23 mouse cellular contexts compared by ENCODE assay signal in genomic region chr15:12696889-12697288, GRCm38 (mm10). TPM values are rescaled to one million over a fixed set of nuclear protein-coding genes. Genes with fewer than 3 reads are reported as not detected.
DNase-seq lines count a peak whose midpoint lies in the region; ATAC-seq lines count a peak whose summit lies in the region.
"Had no signal": no experiment of that assay in that cellular context is flagged by ENCODE, and none has a peak within 500 bp of the region (broad histone marks: within the 10 kb centered on the region; RNA-seq: fewer than 3 reads in every experiment).

No protein-coding gene starts in this region.

- H3K4me3 ChIP-seq in forebrain, embryonic 10.5 days = no peak overlapping the region
- no peak overlapping the region for H3K4me3 ChIP-seq in forebrain, embryonic 15.5 days
- H3K4me3 ChIP-seq in kidney, embryonic 14.5 days (ENCODE audit: low read length) = no peak overlapping the region
- H3K4me3 ChIP-seq in limb, embryonic 10.5 days = no peak overlapping the region
- H3K4me3 ChIP-seq: embryonic facial prominence, embryonic 15.5 days; heart, embryonic 12.5 days; hindbrain, embryonic 12.5 days; layer of hippocampus, adult 2 months; liver, embryonic 15.5 days; lung, embryonic 15.5 days; megakaryocyte, embryonic 14.5 days; neural tube, embryonic 15.5 days had no signal

- H3K27me3 ChIP-seq in forebrain, embryonic 10.5 days (ENCODE audit: poor library complexity, severe bottlenecking) = no peaks in the 10 kb centered on the region
- no peaks in the 10 kb centered on the region for H3K27me3 ChIP-seq in forebrain, embryonic 15.5 days
- H3K27me3 ChIP-seq in kidney, embryonic 14.5 days (ENCODE audit: control insufficient read depth, insufficient read depth, low read length) = no peaks in the 10 kb centered on the region
- H3K27me3 ChIP-seq in limb, embryonic 10.5 days (ENCODE audit: low read depth, poor library complexity, severe bottlenecking) = no peaks in the 10 kb centered on the region
- H3K27me3 ChIP-seq: embryonic facial prominence, embryonic 15.5 days; heart, embryonic 12.5 days; hindbrain, embryonic 12.5 days; liver, embryonic 15.5 days; lung, embryonic 15.5 days; megakaryocyte, embryonic 14.5 days; neural tube, embryonic 15.5 days had no signal

- DNase-seq in forebrain, embryonic 10.5 days (ENCODE audit: extremely low spot score, low spot score) = no peak
- DNase-seq in kidney, postnatal 14 days = peak; percentile 13
- DNase-seq in limb, embryonic 10.5 days (ENCODE audit: low spot score) = no peak
- DNase-seq in spleen, postnatal 14 days (ENCODE audit: low spot score in 2 of 2) = no peak
- DNase-seq: adrenal gland, postnatal 25 days; cerebellum, adult 9-10 months; gastrocnemius, postnatal 25 days; heart, adult 18-20 months; heart, postnatal 10 days; liver; lung, postnatal 36 days had no signal

- H3K9me3 ChIP-seq in forebrain, embryonic 10.5 days = no peaks in the 10 kb centered on the region
- no peaks in the 10 kb centered on the region for H3K9me3 ChIP-seq in forebrain, embryonic 15.5 days
- no peaks in the 10 kb centered on the region for H3K9me3 ChIP-seq in kidney, embryonic 14.5 days (ENCODE audit: control insufficient read depth, low read length)
- H3K9me3 ChIP-seq in limb, embryonic 10.5 days (replicated peaks) = no peaks in the 10 kb centered on the region
- H3K9me3 ChIP-seq: embryonic facial prominence, embryonic 15.5 days; heart, embryonic 12.5 days; hindbrain, embryonic 12.5 days; liver, embryonic 15.5 days; lung, embryonic 15.5 days; neural tube, embryonic 15.5 days had no signal

- H3K36me3 ChIP-seq in forebrain, embryonic 10.5 days (replicated peaks) = no peaks in the 10 kb centered on the region
- no peaks in the 10 kb centered on the region for H3K36me3 ChIP-seq in forebrain, embryonic 15.5 days
- H3K36me3 ChIP-seq in kidney, embryonic 14.5 days (ENCODE audit: control insufficient read depth, insufficient read depth, low read length) = no peaks in the 10 kb centered on the region
- no peaks in the 10 kb centered on the region for H3K36me3 ChIP-seq in limb, embryonic 10.5 days
- H3K36me3 ChIP-seq: embryonic facial prominence, embryonic 15.5 days; heart, embryonic 12.5 days; hindbrain, embryonic 12.5 days; liver, embryonic 15.5 days; lung, embryonic 15.5 days; neural tube, embryonic 15.5 days had no signal

- peak overlapping the region; percentile 58 for H3K27ac ChIP-seq in forebrain, embryonic 10.5 days
- no peak overlapping the region for H3K27ac ChIP-seq in forebrain, embryonic 15.5 days (replicated peaks)
- no peak overlapping the region for H3K27ac ChIP-seq in kidney, embryonic 14.5 days (ENCODE audit: low read depth, low read length)
- H3K27ac ChIP-seq in limb, embryonic 10.5 days = peak overlapping the region; percentile 75
- H3K27ac ChIP-seq: embryonic facial prominence, embryonic 15.5 days; hindbrain, embryonic 12.5 days; layer of hippocampus, adult 2 months; liver, embryonic 15.5 days; lung, embryonic 15.5 days; neural tube, embryonic 15.5 days had no signal

- peaks cover 44% of the 10 kb centered on the region for H3K4me1 ChIP-seq in forebrain, embryonic 10.5 days
- H3K4me1 ChIP-seq in forebrain, embryonic 15.5 days = peaks cover 11% of the 10 kb centered on the region; the same call in 1 of the 2 replicates
- H3K4me1 ChIP-seq in kidney, embryonic 14.5 days (ENCODE audit: control insufficient read depth, insufficient read depth, low read length) = 0 out of 2 replicates have a peak, but pooled peaks cover 3% of the 10 kb centered on the region
- peaks cover 44% of the 10 kb centered on the region for H3K4me1 ChIP-seq in limb, embryonic 10.5 days
- H3K4me1 ChIP-seq: heart, embryonic 12.5 days; liver, embryonic 15.5 days; lung, embryonic 15.5 days had no signal

- no peak overlapping the region for H3K9ac ChIP-seq in forebrain, embryonic 15.5 days (replicated peaks)
- no peak overlapping the region for H3K9ac ChIP-seq in kidney, embryonic 14.5 days (ENCODE audit: low read depth, low read length)
- H3K9ac ChIP-seq: embryonic facial prominence, embryonic 15.5 days; heart, embryonic 12.5 days; hindbrain, embryonic 12.5 days; liver, embryonic 15.5 days; lung, embryonic 15.5 days; neural tube, embryonic 15.5 days had no signal

- no peak overlapping the region for H3K4me2 ChIP-seq in forebrain, embryonic 15.5 days (replicated peaks)
- no peak overlapping the region for H3K4me2 ChIP-seq in kidney, embryonic 14.5 days (replicated peaks; ENCODE audit: low read depth, low read length)
- H3K4me2 ChIP-seq: embryonic facial prominence, embryonic 15.5 days; heart, embryonic 12.5 days; hindbrain, embryonic 12.5 days; liver, embryonic 15.5 days; lung, embryonic 15.5 days; neural tube, embryonic 15.5 days had no signal

- 40% methylated on average over 8 of the region's 8 CpGs for WGBS in forebrain, embryonic 10.5 days
- WGBS in forebrain, embryonic 15.5 days = 26% methylated on average over 8 of the region's 8 CpGs
- 62% methylated on average over 8 of the region's 8 CpGs for WGBS in kidney, embryonic 14.5 days
- WGBS in limb, embryonic 10.5 days = 91% methylated on average over 8 of the region's 8 CpGs

- ATAC-seq in forebrain, embryonic 15.5 days (replicated peaks) = no peak
- no peak for ATAC-seq in kidney, embryonic 14.5 days (ENCODE audit: low FRiP score, low TSS enrichment)
- no peak for ATAC-seq in cerebellum, adult (ENCODE audit: insufficient number of reproducible peaks, low FRiP score, low TSS enrichment)
- ATAC-seq: CD4-positive, CD25-positive, alpha-beta regulatory T cell, adult 4 months had no signal

RNA-seq across cellular contexts. Expression of gene Pdzd2, which starts 42.8 kb away (rescaled TPM):
- 4.7 and 4.9 TPM in 2 replicates for polyA plus RNA-seq in forebrain, embryonic 10.5 days (2016; fragmentation: Nextera tagmentation; extraction: Ambion mirVana)
- 9.2 and 10.3 TPM in 2 replicates for polyA plus RNA-seq in forebrain, embryonic 15.5 days (2015; fragmentation: Nextera tagmentation; extraction: Ambion mirVana)
- 36.5 and 43.7 TPM in 2 replicates for polyA plus RNA-seq in kidney, embryonic 14.5 days (2014; fragmentation: Nextera tagmentation; extraction: Ambion mirVana)
- 5.7 and 16.0 TPM in 2 replicates for polyA plus RNA-seq in limb, embryonic 10.5 days (2016; fragmentation: Nextera tagmentation; extraction: Ambion mirVana)

Comparison
In these comparisons a context has a peak if more than half of its experiments do, and no peak if none do; other contexts are left out.
1. H3K27ac ChIP-seq: peak in forebrain, embryonic 10.5 days (single experiment) and limb, embryonic 10.5 days (single experiment); none in forebrain, embryonic 15.5 days (single experiment) and kidney, embryonic 14.5 days (single experiment).